Mouse (Mus musculus) embryonic facial prominence, embryonic 15.5 days (tissue): ENCODE results near the gene Lmtk3. TPM values are rescaled to one million over a fixed set of nuclear protein-coding genes. Genes with fewer than 3 reads are reported as not detected.
A peak's percentile ranks its signal among the peaks of the same experiment; 100 is the strongest.

Experiments
- ATAC-seq: fragments of 200-750 bp; cut with Nextera tagmentation; 2 replicates; pipeline ENCODE4 v1.8.0; 2017; ENCODE audit warnings: low read depth, moderate TSS enrichment; ENCODE audit not compliant: insufficient number of reproducible peaks, low FRiP score, low TSS enrichment
- H3K27ac ChIP-seq: fragments of 300-500 bp; sonication (generic); replicated peaks from 2 replicates; pipeline ENCODE4 v1.5.1; 2015; ENCODE audit warnings: mild to moderate bottlenecking, inconsistent platforms
- H3K27me3 ChIP-seq: fragments of 300-500 bp; sonication (generic); 2 replicates; pipeline ENCODE4 v1.6.1; 2015; ENCODE audit warnings: inconsistent platforms
- H3K36me3 ChIP-seq: fragments of 300-500 bp; sonication (generic); 2 replicates; pipeline ENCODE4 v1.6.1; 2015; ENCODE audit warnings: mild to moderate bottlenecking, inconsistent platforms
- H3K4me1 ChIP-seq: fragments of 300-500 bp; sonication (generic); 2 replicates; pipeline ENCODE4 v1.6.1; 2015; ENCODE audit warnings: inconsistent platforms
- H3K4me2 ChIP-seq: fragments of 300-500 bp; sonication (generic); replicated peaks from 2 replicates; pipeline ENCODE4 v1.6.1; 2015; ENCODE audit warnings: mild to moderate bottlenecking, inconsistent platforms
- H3K4me3 ChIP-seq: fragments of 300-500 bp; sonication (generic); replicated peaks from 2 replicates; pipeline ENCODE4 v1.5.1; 2015; ENCODE audit warnings: mild to moderate bottlenecking, inconsistent platforms
- H3K9ac ChIP-seq: fragments of 300-500 bp; sonication (generic); 2 replicates; pipeline ENCODE4 v1.6.1; 2015; ENCODE audit warnings: inconsistent platforms
- H3K9me3 ChIP-seq: fragments of 300-500 bp; sonication (generic); replicated peaks from 2 replicates; pipeline ENCODE4 v1.6.1; 2016; ENCODE audit warnings: inconsistent platforms
- WGBS: fragments of 180-500 bp; shearing (Covaris S2); methylation state at CpG from one replicate; pipeline ENCODE4 v1.1.7; 2015; 5-methylcytosine and 5-hydroxymethylcytosine counted together
- polyA plus RNA-seq: library from polyadenylated mRNA; unstranded; fragments of >200 nt; fragmentation: Nextera tagmentation; extraction: Ambion mirVana; gene quantifications from 2 replicates; pipeline ENCODE4 v1.2.1, GENCODE M21; 2015

The Lmtk3 gene
- polyA plus RNA-seq: 1.9 TPM in 2 replicates

DNA sequence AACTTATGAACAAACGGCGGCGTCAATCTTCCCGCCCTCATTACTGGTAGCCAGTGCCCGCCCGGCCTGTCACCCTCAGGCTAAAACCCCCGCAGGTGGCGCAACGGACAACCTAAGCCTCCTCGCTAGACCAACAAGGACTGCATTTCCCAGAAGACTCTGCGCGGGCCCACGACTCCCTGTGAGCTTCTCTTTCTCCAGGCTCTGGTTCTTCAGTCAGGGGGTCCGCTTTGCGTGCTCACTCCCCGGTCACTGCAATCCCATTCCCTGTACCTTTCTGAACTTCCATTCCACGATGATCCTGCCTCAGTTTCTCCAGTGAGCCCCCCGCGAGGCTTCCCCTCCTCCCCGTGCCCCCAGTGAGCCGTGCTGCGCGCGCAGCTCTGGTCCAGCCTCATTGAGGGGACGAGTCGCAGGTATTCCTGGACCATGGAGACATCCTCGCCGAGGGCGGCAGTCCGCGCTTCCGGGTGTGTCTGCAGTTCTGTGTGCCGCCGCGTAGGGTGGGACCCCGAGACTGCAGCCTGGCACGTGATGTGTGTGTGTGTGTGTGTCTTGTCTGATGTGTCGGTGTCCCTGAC lies at the start of gene Lmtk3:
Gene Lmtk3, plus strand, starts transcription at position 228 of the 581 bp plus-strand sequence.
- Histone ChIP-seq H3K27ac (no peak within 1 kb of the TSS; the same call in 1 of the 2 replicates), H3K9me3 (no peaks in the 10 kb centered on the region), H3K4me2 (peak within 1 kb of the TSS; percentile 96), H3K36me3 (no peaks in the 10 kb centered on the region), H3K4me1 (peaks cover 43% of the 10 kb centered on the region), H3K27me3 (peaks cover 8% of the 10 kb centered on the region; the same call in 1 of the 2 replicates), H3K4me3 (peak within 1 kb of the TSS; percentile 66), H3K9ac (peak within 1 kb of the TSS; percentile 21)
- WGBS: under 1% methylated on average over 38 of the region's 38 CpGs
- ATAC-seq: peak; percentile 26; the same call in 1 of the 2 replicates

DNA sequence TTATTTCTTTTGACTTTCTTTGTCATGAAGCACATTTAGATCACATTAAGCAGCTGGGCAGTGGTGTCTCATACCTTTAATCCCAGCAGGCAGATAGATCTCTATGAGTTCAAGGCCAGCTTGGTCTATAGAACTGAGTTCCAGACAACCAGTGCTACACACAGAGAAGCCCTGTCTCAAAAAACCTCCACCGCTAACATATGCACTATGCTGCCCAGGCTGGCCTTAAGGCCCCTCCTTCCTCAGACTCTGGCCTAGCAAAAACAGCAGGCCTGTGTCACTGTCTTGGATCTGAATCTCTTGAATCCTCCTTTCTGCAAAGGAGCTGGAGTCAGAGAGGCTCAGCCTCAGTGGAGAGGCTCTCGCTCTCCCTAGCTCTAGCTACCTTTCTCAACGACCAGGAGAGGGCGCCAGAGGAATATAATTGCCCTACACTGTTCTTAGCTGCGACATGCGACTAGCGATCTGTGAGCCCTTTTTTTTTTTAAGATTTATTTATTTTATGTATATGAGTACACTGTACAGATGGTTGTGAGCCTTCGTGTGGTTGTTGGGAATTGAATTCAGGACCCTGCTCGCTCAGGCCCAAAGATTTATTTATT lies 44.3 kb upstream of the Lmtk3 start:
- no peak overlapping the region for H3K27ac ChIP-seq
- 0 out of 2 replicates have a peak, but pooled peaks cover 5% of the 10 kb centered on the region for H3K4me1 ChIP-seq
- H3K9me3 ChIP-seq: no peaks in the 10 kb centered on the region
- no peak overlapping the region for H3K4me2 ChIP-seq
- WGBS: 6% methylated on average over 9 of the region's 9 CpGs
- peak; percentile 61; the same call in 1 of the 2 replicates for ATAC-seq
- no peak overlapping the region for H3K9ac ChIP-seq
- H3K27me3 ChIP-seq: no peaks in the 10 kb centered on the region
- H3K4me3 ChIP-seq: no peak overlapping the region
- H3K36me3 ChIP-seq: no peaks in the 10 kb centered on the region

DNA sequence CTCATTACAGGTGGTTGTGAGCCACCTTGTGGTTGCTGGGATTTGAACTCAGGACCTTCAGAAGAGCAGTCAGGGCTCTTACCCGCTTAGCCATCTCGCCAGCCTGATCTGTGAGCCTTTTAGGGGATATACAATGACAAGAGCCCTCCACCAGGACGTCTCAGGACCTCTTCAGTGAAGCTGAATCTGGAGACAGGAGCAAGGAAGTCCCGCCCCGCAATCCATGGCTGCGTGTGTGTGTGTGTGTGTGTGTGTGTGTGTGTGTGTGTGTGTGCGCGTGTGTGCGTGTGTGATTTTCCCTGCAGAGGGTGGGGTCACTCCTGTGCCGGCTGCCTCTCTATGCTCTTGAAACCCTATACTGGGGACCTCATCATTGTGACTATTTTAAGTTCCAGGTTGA lies 43.7 kb upstream of the Lmtk3 start:
- no peaks in the 10 kb centered on the region for H3K9me3 ChIP-seq
- H3K4me3 ChIP-seq: no peak overlapping the region
- H3K9ac ChIP-seq: no peak overlapping the region
- no peaks in the 10 kb centered on the region for H3K36me3 ChIP-seq
- H3K4me1 ChIP-seq: 0 out of 2 replicates have a peak, but pooled peaks cover 5% of the 10 kb centered on the region
- ATAC-seq: no peak
- no peaks in the 10 kb centered on the region for H3K27me3 ChIP-seq
- 55% methylated on average over 10 of the region's 10 CpGs for WGBS
- H3K27ac ChIP-seq: no peak overlapping the region
- H3K4me2 ChIP-seq: no peak overlapping the region

DNA sequence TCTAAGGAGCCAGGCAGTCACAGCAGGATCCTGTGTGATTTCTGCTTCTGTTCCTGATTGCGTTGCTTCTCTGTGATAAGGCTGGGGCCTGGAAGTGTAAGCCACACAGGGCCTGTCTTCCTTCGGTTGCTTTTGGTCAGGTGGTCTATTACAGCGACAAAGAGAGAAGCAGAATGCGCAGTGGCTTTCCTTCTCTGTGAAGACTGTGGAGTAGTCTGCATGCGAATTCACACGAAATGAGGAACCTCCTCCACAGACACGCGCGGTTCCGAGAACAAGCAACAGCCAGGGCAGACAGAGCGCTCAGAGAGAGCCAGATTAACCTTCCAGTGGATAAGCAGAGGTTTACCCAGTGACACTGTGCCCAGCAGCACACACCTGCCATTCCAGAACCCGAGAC lies 42.2 kb upstream of the Lmtk3 start:
- Histone ChIP-seq H3K27me3 (no peaks in the 10 kb centered on the region), H3K4me1 (0 out of 2 replicates have a peak, but pooled peaks cover 5% of the 10 kb centered on the region), H3K9me3 (no peaks in the 10 kb centered on the region), H3K4me3 (no peak overlapping the region), H3K4me2 (no peak overlapping the region; the same call in 1 of the 2 replicates), H3K27ac (no peak overlapping the region), H3K36me3 (no peaks in the 10 kb centered on the region), H3K9ac (no peak overlapping the region)
- no peak for ATAC-seq
- 84% methylated on average over 12 of the region's 12 CpGs for WGBS

DNA sequence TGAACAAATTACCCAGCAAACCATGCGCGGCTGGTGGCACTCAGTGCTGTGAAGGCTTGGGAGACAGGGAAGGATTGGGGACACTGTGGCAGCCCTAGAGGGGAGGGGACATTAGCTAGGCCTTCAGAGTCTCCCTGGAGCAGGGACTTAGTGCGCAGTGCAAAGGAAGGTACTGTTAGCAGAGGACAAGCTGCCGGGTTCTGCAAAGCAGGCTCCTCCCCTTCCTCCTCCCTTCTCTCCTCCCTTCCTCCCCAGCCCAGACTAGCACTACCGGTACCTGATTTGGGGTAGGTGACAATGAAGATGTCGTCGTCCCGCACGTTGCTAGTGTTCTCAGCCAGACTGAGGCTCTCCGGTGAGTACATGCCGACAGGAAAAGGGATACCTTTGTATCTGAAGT lies 41.8 kb upstream of the Lmtk3 start:
- Histone ChIP-seq H3K4me3 (peak overlapping the region; percentile 32), H3K36me3 (no peaks in the 10 kb centered on the region), H3K4me2 (peak overlapping the region; percentile 43), H3K4me1 (0 out of 2 replicates have a peak, but pooled peaks cover 5% of the 10 kb centered on the region), H3K9me3 (no peaks in the 10 kb centered on the region), H3K27ac (no peak overlapping the region), H3K9ac (no peak overlapping the region), H3K27me3 (no peaks in the 10 kb centered on the region)
- ATAC-seq: peak; percentile 25; the same call in 1 of the 2 replicates
- WGBS: 27% methylated on average over 11 of the region's 11 CpGs

DNA sequence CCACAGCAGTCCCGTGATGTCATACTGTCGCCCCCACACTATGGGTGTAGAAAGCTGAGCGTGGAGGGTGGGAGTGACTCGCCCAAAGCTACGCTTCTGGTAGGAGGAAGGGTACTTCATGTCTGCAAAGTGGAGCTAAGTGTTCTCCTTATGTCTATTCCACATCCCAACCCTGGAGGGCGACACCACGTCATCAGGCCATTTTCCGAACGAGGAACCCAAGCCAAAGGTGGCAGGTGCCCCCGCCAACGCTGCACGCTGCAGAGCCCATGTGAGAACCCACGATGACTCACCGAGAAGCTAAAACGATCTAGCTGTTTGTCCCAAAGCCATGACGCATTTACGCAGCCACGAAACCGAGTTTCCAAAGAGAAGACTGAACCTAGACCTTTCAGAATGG lies 41.2 kb upstream of the Lmtk3 start:
- peak overlapping the region; percentile 43 for H3K4me2 ChIP-seq
- no peaks in the 10 kb centered on the region for H3K36me3 ChIP-seq
- H3K4me3 ChIP-seq: peak overlapping the region; percentile 32
- no peak overlapping the region for H3K27ac ChIP-seq
- 0 out of 2 replicates have a peak, but pooled peaks cover 5% of the 10 kb centered on the region for H3K4me1 ChIP-seq
- WGBS: 23% methylated on average over 19 of the region's 19 CpGs
- ATAC-seq: 0 out of 2 replicates have a peak, but pooled peaks have one; percentile 8
- no peak overlapping the region for H3K9ac ChIP-seq
- H3K27me3 ChIP-seq: no peaks in the 10 kb centered on the region
- H3K9me3 ChIP-seq: no peaks in the 10 kb centered on the region

GRCm38 (mm10) chr7:45744387-45744786 lies 39.2 kb upstream of the Lmtk3 start:
- no peaks in the 10 kb centered on the region for H3K9me3 ChIP-seq
- WGBS: 22% methylated on average over 2 of the region's 2 CpGs
- H3K4me3 ChIP-seq: no peak overlapping the region
- H3K4me1 ChIP-seq: 0 out of 2 replicates have a peak, but pooled peaks cover 5% of the 10 kb centered on the region
- H3K36me3 ChIP-seq: no peaks in the 10 kb centered on the region
- no peak overlapping the region for H3K9ac ChIP-seq
- no peak overlapping the region for H3K27ac ChIP-seq
- H3K27me3 ChIP-seq: no peaks in the 10 kb centered on the region
- H3K4me2 ChIP-seq: no peak overlapping the region
- no peak for ATAC-seq

DNA sequence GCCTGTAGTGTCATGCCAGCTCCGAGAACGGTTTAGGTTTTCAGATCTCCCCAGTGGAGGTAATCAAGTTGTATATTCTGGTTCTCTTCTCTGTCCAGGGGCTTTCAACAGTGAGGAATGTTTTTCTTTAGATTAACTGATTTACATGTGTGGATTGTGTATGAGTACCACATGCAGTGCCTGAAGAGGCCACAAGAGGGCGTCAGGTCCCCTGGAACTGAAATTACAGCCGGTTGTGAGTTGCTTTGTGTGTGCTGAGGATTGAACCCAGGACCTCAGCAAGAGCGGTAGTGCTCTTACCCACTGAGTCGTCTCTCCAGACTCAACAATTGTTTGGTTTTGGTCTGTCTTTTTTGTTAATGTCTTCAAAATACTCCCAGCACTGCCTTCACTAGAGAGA lies 37.0 kb upstream of the Lmtk3 start:
- H3K4me3 ChIP-seq: no peak overlapping the region
- no peaks in the 10 kb centered on the region for H3K9me3 ChIP-seq
- H3K4me1 ChIP-seq: peaks cover 9% of the 10 kb centered on the region
- H3K4me2 ChIP-seq: no peak overlapping the region
- 61% methylated on average over 6 of the region's 6 CpGs for WGBS
- H3K27me3 ChIP-seq: no peaks in the 10 kb centered on the region
- H3K36me3 ChIP-seq: no peaks in the 10 kb centered on the region
- no peak for ATAC-seq
- no peak overlapping the region for H3K9ac ChIP-seq
- H3K27ac ChIP-seq: no peak overlapping the region

GRCm38 (mm10) chr7:45747450-45747849 lies 36.1 kb upstream of the Lmtk3 start:
- H3K4me3 ChIP-seq: no peak overlapping the region
- no peaks in the 10 kb centered on the region for H3K27me3 ChIP-seq
- H3K36me3 ChIP-seq: no peaks in the 10 kb centered on the region
- ATAC-seq: no peak
- no peak overlapping the region for H3K27ac ChIP-seq
- no peaks in the 10 kb centered on the region for H3K9me3 ChIP-seq
- H3K4me1 ChIP-seq: peaks cover 6% of the 10 kb centered on the region
- no peak overlapping the region for H3K4me2 ChIP-seq
- 90% methylated on average over 5 of the region's 5 CpGs for WGBS
- H3K9ac ChIP-seq: no peak overlapping the region

DNA sequence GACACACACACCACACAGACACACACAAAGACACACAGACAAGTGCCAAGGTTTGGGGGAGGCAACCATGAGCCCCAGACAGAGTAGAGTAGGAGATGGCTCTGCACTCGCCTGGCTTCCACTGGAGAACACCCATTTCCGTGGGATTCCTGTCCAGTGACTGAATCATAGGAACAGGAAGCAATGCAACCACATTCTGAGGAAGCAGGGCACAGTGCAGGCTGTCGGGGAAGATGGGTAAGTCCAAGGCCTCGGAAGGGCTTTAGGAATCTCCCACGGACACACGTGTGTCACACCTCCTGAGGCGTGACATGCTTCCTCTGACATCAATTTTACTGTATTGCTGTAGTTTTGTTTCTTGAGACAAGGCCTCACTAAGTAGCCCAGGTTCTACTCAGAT lies 35.4 kb upstream of the Lmtk3 start:
- Histone ChIP-seq H3K27ac (no peak overlapping the region), H3K4me1 (peaks cover 4% of the 10 kb centered on the region), H3K9me3 (no peaks in the 10 kb centered on the region), H3K36me3 (no peaks in the 10 kb centered on the region), H3K4me3 (no peak overlapping the region), H3K4me2 (no peak overlapping the region), H3K9ac (no peak overlapping the region), H3K27me3 (no peaks in the 10 kb centered on the region)
- no peak for ATAC-seq
- 71% methylated on average over 7 of the region's 7 CpGs for WGBS

DNA sequence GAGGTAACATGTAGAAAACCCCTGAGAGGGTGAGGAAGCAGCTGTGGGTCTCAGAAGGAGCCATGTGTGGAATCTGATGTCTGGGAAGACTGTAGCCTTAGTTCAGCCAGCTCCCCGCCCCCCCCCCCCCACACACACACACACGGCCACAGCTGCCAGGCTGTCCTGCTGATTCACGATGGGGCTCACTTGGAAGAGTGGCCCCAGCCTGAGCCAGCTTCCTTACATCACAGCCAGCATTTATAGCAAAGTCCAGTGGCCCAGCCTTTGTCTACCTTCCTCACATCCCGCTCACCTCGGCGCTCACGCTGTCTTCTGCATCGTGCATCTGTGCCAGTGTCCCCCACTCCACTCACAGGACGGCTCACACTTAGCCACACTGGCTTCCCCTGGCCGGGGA lies 34.1 kb upstream of the Lmtk3 start:
- no peaks in the 10 kb centered on the region for H3K9me3 ChIP-seq
- no peak overlapping the region for H3K9ac ChIP-seq
- ATAC-seq: no peak
- no peak overlapping the region for H3K4me2 ChIP-seq
- H3K27ac ChIP-seq: no peak overlapping the region
- H3K4me1 ChIP-seq: peaks cover 4% of the 10 kb centered on the region
- whole genome bisulfite sequencing: 42% methylated on average over 10 of the region's 10 CpGs
- H3K36me3 ChIP-seq: no peaks in the 10 kb centered on the region
- H3K4me3 ChIP-seq: no peak overlapping the region
- H3K27me3 ChIP-seq: no peaks in the 10 kb centered on the region
